19 mouse cellular contexts compared by ENCODE assay signal in genomic region chr14:49307842-49308241, GRCm38 (mm10).
DNase-seq lines count a peak whose midpoint lies in the region; ATAC-seq and TF ChIP-seq lines count a peak whose summit lies in the region.
"Had no signal": no experiment of that assay in that cellular context is flagged by ENCODE, and none has a peak within 500 bp of the region (broad histone marks: within the 10 kb centered on the region; RNA-seq: fewer than 3 reads in every experiment).

No protein-coding gene starts in this region.

- DNase-seq in cerebellum, adult 11 months, result peak; percentile 14
- no peak for DNase-seq in cerebellum, postnatal 4 days (ENCODE audit: low spot score in 2 of 2)
- DNase-seq in cerebellum, adult 2 months, result peak; percentile 33 to 52
- DNase-seq in cerebellum, postnatal 10 days, result peak; percentile 48 to 50
- DNase-seq in gonadal fat pad, adult 2 months (ENCODE audit: low read depth), result peak; percentile 67
- DNase-seq in spleen, postnatal 10 days (ENCODE audit: low spot score in 2 of 2), result no peak
- DNase-seq: adrenal gland, postnatal 10 days; B cell, adult 2 months; gastrocnemius, postnatal 36 days; heart, adult 18-20 months; heart, postnatal 10 days; heart, postnatal 4 days; kidney, adult 18-20 months had no signal

- ATAC-seq in CD4-positive, CD25-positive, alpha-beta regulatory T cell, adult 4 months, result no peak
- ATAC-seq: forebrain, embryonic 14.5 days; intestine, embryonic 15.5 days had no signal

- no peak for TF ChIP-seq POLR2A in cerebellum, adult 2 months (IDR thresholded peaks at IDR 0.05; ENCODE audit: borderline replicate concordance, insufficient read depth, low read length)

- no peak overlapping the region for H3K4me3 ChIP-seq in cerebellum, adult 2 months (replicated peaks; ENCODE audit: insufficient read depth, low read depth, low read length)
- H3K4me3 ChIP-seq: embryonic facial prominence, embryonic 13.5 days; heart, embryonic 10.5 days; hindbrain, embryonic 12.5 days; intestine, embryonic 15.5 days had no signal

- H3K27ac ChIP-seq in cerebellum, adult 2 months (ENCODE audit: insufficient read depth, low read length), result no peak overlapping the region
- H3K27ac ChIP-seq: embryonic facial prominence, embryonic 13.5 days; heart, embryonic 10.5 days; hindbrain, embryonic 12.5 days; intestine, embryonic 15.5 days had no signal

- 28% methylated on average over 3 of the region's 3 CpGs for whole genome bisulfite sequencing in cerebellum, adult 2 months

- peaks cover 8% of the 10 kb centered on the region; the same call in 1 of the 2 replicates for H3K4me1 ChIP-seq in cerebellum, adult 2 months (ENCODE audit: control insufficient read depth, insufficient read depth, low read length)
- H3K4me1 ChIP-seq: embryonic facial prominence, embryonic 13.5 days; heart, embryonic 10.5 days; hindbrain, embryonic 12.5 days; intestine, embryonic 15.5 days had no signal

- no peak for TF ChIP-seq CTCF in cerebellum, adult 2 months (IDR thresholded peaks at IDR 0.05; ENCODE audit: borderline replicate concordance, insufficient read depth, low read depth, low read length)

- H3K27me3 ChIP-seq in cerebellum, adult 2 months (ENCODE audit: control insufficient read depth, insufficient read depth, low read length), result no peaks in the 10 kb centered on the region
- H3K27me3 ChIP-seq: embryonic facial prominence, embryonic 13.5 days; hindbrain, embryonic 12.5 days; intestine, embryonic 15.5 days had no signal

Comparison
In these comparisons a context has a peak if more than half of its experiments do, and no peak if none do; other contexts are left out.
1. DNase-seq: peak in cerebellum, adult 11 months (single experiment), cerebellum, adult 2 months (2 of 2), cerebellum, postnatal 10 days (2 of 2) and gonadal fat pad, adult 2 months (single experiment); none in cerebellum, postnatal 4 days (0 of 2) and spleen, postnatal 10 days (0 of 2).